Mouse (Mus musculus) liver, adult 2 months (tissue): Measurements from ENCODE around the gene Vps50. TPM values are rescaled to one million over a fixed set of nuclear protein-coding genes. Genes with fewer than 3 reads are reported as not detected.
A peak's percentile ranks its signal among the peaks of the same experiment; 100 is the strongest.
"Not testable (repeated sequence)": the region's sequence is repeated elsewhere in the genome, so short reads cannot be mapped to it uniquely, and the experiment has no call there.

Source experiments
- DNase-seq: peaks from one replicate; pipeline ENCODE4 v3.0.0-alpha.2; 2011; ENCODE audit warnings: low read depth, low spot score; ENCODE audit errors: extremely low read depth
- H3K27ac ChIP-seq: fragments of 200-500 bp; replicated peaks from 2 replicates; pipeline ENCODE4 v1.5.1; 2012; ENCODE audit warnings: low read depth, mild to moderate bottlenecking, control low read depth, inconsistent platforms, low read length; ENCODE audit not compliant: insufficient read depth
- H3K27me3 ChIP-seq: fragments of 200-500 bp; 2 replicates; pipeline ENCODE4 v1.6.1; 2012; ENCODE audit warnings: mild to moderate bottlenecking, moderate library complexity, low read length, inconsistent platforms; ENCODE audit not compliant: control insufficient read depth, insufficient read depth
- H3K36me3 ChIP-seq: fragments of 200-500 bp; 2 replicates; pipeline ENCODE4 v1.6.1; 2012; ENCODE audit warnings: low read length, inconsistent platforms; ENCODE audit not compliant: control insufficient read depth, insufficient read depth
- H3K4me1 ChIP-seq: fragments of 200-500 bp; 2 replicates; pipeline ENCODE4 v1.6.1; 2011; ENCODE audit warnings: low read length; ENCODE audit not compliant: control insufficient read depth, insufficient read depth
- H3K4me3 ChIP-seq: fragments of 200-500 bp; 2 replicates; pipeline ENCODE4 v1.5.1; 2011; ENCODE audit warnings: low read depth, mild to moderate bottlenecking, control low read depth, low read length, moderate library complexity; ENCODE audit not compliant: insufficient read depth
- H3K79me2 ChIP-seq: fragments of 200-500 bp; 2 replicates; pipeline ENCODE4 v1.6.1; 2012; ENCODE audit warnings: inconsistent platforms, mild to moderate bottlenecking, low read length, moderate library complexity; ENCODE audit not compliant: control insufficient read depth, insufficient read depth
- H3K9ac ChIP-seq: fragments of 200-500 bp; 2 replicates; pipeline ENCODE4 v1.6.1; 2012; ENCODE audit warnings: low read depth, mild to moderate bottlenecking, control low read depth, inconsistent platforms, low read length
- CTCF ChIP-seq: fragments of 200-500 bp; IDR thresholded peaks from 2 replicates; pipeline ENCODE4 v1.5.1; 2011; ENCODE audit warnings: low read depth, low read length, control low read depth
- POLR2A ChIP-seq: fragments of 200-500 bp; IDR thresholded peaks from 2 replicates; pipeline ENCODE4 v1.6.1; 2011; ENCODE audit warnings: low read length, control low read depth; ENCODE audit not compliant: insufficient read depth; ENCODE audit errors: extremely low read depth
- WGBS: fragments of 180-500 bp; shearing (Covaris S2); methylation state at CpG from one replicate; pipeline ENCODE4 v1.1.7; 2018; 5-methylcytosine and 5-hydroxymethylcytosine counted together
- polyA plus RNA-seq: library from polyadenylated mRNA; depleted of rRNA; stranded (reverse); fragments of >200 nt; gene quantifications from 2 replicates; pipeline ENCODE4 v1.2.3, GENCODE M21; 2012
- total RNA-seq: library from RNA; depleted of rRNA; stranded (reverse); fragments of >200 nt; gene quantifications from 2 replicates; pipeline ENCODE4 v1.2.3, GENCODE M21; 2014

The Vps50 gene
- total and polyA plus RNA-seq, 2 experiments: 1.3 to 11.8 TPM

DNA sequence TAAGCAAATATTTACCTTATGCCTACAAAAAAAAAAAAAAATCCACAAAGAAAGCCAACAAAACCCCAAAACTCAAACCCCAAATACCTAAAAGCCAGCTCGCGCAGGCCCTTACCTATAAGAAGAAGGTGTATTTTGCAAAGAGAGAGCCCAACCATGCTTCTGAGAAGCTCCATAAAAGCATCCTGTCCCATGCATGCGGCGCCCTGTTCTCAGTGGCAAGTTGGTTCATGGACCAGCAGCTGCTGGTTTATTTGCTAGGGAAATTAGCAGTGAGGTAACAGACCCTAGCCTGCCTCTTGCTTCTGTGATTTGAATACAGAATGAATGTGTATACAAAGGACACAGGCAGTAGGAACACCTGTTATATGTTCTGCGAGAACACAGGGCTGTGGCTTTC is 3.9 kb upstream of the Vps50 start:
- H3K9ac ChIP-seq: no peak overlapping the region
- TF ChIP-seq POLR2A (no peak), CTCF (no peak)
- peaks cover 6% of the 10 kb centered on the region; the same call in 1 of the 2 replicates for H3K79me2 ChIP-seq
- no peak overlapping the region for H3K27ac ChIP-seq
- H3K4me3 ChIP-seq: no peak overlapping the region
- H3K27me3 ChIP-seq: no peaks in the 10 kb centered on the region
- H3K36me3 ChIP-seq: no peaks in the 10 kb centered on the region
- 58% methylated on average over 5 of the region's 5 CpGs for WGBS
- H3K4me1 ChIP-seq: peaks cover 4% of the 10 kb centered on the region
- DNase-seq: no peak

DNA sequence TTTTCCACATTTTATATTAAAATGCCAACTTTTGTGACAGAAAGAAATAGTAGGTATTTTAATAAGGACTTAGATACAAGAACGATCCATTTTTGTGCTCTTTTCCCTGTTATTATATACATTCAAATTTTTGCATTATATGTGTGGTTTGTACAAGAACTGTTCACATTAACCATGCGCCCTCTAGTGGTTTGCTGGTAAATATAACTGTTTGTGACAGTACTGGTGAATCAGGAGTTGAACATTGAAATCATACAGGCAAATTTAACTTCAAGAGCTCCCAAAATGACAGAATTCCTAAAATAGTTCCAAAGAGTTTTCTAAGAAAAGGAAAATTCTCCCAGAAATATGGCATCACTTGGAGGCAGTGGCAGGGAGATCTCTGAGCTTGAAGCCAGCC is 2.0 kb upstream of the Vps50 start:
- Histone ChIP-seq H3K27ac (no peak overlapping the region), H3K9ac (no peak overlapping the region), H3K27me3 (no peaks in the 10 kb centered on the region), H3K79me2 (peaks cover 9% of the 10 kb centered on the region; the same call in 1 of the 2 replicates), H3K4me3 (no peak overlapping the region), H3K4me1 (peaks cover 4% of the 10 kb centered on the region), H3K36me3 (no peaks in the 10 kb centered on the region)
- peak; percentile 57 for DNase-seq
- no peak for TF ChIP-seq POLR2A
- peak; percentile 50 for TF ChIP-seq CTCF
- WGBS: 2% methylated on average over 2 of the region's 2 CpGs

DNA sequence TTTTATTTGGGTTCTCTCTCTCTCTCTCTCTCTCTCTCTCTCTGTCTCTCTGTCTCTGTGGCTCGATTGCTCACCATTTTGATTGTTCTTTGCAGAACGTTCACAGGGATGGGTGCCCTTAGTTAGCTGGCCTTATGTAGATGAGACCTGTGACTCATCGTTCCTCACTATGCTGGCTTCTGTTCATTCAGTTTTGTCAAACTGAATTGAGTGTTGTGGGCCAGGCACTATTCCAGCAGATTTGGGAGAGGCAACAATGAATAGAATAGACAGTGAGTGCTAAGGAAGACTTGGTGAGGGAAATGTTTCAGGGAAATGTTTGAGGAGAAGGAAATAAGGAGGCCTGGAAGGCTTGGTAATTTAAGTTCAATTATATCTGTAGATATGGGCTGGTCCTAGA is 2.1 kb downstream of the Vps50 start:
- 79% methylated on average over 3 of the region's 3 CpGs for WGBS

DNA sequence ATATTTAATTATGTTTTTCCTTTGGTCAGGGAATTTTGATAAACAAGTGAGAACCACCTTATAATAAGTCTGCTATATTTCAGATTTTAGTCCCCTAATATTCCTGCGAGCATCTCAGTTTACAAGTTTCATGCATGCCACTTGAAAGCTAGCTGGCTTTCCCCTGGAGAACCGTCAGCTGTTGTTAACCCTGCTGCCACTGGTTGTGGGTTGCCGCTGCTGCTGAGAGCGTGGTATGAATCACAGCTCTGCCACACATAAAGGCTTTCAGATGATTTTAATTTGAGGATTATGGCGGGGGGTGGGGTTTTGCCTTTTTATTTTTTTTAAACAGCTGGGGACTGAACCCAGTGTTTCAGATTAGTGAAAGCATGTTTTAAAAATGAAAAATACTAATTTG is 7.1 kb downstream of the Vps50 start:
- Histone ChIP-seq H3K36me3 (no peaks in the 10 kb centered on the region; the same call in 1 of the 2 replicates), H3K27ac (no peak overlapping the region), H3K4me1 (no peaks in the 10 kb centered on the region), H3K9ac (no peak overlapping the region), H3K79me2 (peaks cover 3% of the 10 kb centered on the region; the same call in 1 of the 2 replicates), H3K4me3 (no peak overlapping the region), H3K27me3 (no peaks in the 10 kb centered on the region)
- 95% methylated on average over 5 of the region's 5 CpGs for whole genome bisulfite sequencing
- DNase-seq: no peak
- TF ChIP-seq CTCF (no peak), POLR2A (no peak)

More for the DNA sequence above, 2.1 kb downstream of the Vps50 start:
- DNase-seq: no peak
- peaks cover 9% of the 10 kb centered on the region; the same call in 1 of the 2 replicates for H3K79me2 ChIP-seq
- no peak overlapping the region for H3K27ac ChIP-seq
- no peak overlapping the region for H3K9ac ChIP-seq
- no peak overlapping the region for H3K4me3 ChIP-seq
- no peaks in the 10 kb centered on the region; the same call in 1 of the 2 replicates for H3K36me3 ChIP-seq
- TF ChIP-seq POLR2A (no peak), CTCF (no peak)
- peaks cover 4% of the 10 kb centered on the region for H3K4me1 ChIP-seq
- H3K27me3 ChIP-seq: no peaks in the 10 kb centered on the region

DNA sequence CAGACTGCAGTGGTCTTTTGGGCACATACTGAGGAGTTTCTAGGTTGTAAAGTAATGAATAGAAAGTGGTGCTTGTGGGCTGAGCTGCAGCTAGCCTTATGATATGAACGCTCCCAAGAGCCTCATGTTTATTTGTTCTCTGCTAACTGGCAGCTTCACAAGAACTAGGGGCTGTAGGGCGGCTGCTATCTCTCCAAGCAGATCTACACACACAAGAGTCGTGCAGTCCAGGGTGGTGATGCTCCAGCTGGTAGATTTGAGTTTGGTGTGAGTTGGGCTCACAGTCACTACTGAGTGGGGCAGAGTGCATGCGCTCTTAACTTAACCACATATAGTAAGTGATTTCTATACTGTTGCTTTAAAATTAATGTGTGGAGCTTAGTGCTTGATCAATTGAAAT is 8.9 kb downstream of the Vps50 start:
- Histone ChIP-seq H3K9ac (no peak overlapping the region), H3K36me3 (no peaks in the 10 kb centered on the region; the same call in 1 of the 2 replicates), H3K4me3 (no peak overlapping the region), H3K27ac (no peak overlapping the region), H3K79me2 (peaks cover 3% of the 10 kb centered on the region; the same call in 1 of the 2 replicates), H3K27me3 (no peaks in the 10 kb centered on the region), H3K4me1 (no peaks in the 10 kb centered on the region)
- TF ChIP-seq CTCF (no peak), POLR2A (no peak)
- no peak for DNase-seq
- WGBS: 51% methylated on average over 4 of the region's 4 CpGs

DNA sequence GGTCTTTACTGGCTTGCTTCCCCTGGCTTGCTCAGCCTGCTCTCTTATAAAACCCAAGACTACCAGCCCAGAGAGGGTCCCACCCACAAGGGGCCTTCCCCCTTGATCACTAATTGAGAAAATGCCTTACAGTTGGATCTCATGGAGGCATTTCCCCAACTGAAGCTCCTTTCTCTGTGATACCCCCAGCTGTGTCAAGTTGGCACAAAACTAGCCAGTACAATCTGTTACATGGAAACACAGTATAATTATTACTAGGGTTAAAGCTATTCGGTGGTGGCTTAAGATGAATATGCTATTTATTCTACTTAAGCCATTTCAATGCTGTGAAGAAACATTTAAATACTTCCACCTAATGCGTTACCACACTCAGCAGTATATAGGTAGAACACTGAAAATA is 10.0 kb downstream of the Vps50 start:
- not testable (repeated sequence) for H3K27me3 ChIP-seq, H3K79me2 ChIP-seq, H3K4me3 ChIP-seq, H3K9ac ChIP-seq, H3K36me3 ChIP-seq, H3K4me1 ChIP-seq, DNase-seq, H3K27ac ChIP-seq
- 94% methylated on average over 2 of the region's 2 CpGs for WGBS
